Mouse (Mus musculus) retina, postnatal 1 day (tissue): ENCODE measurements at regions not wholly inside any gene's neighbourhood (a gene's known extent, or its start where the extent isn't known, plus 50 kb on each side); places are given as distances from the start of the nearest gene placed in this dataset.
"Not testable (repeated sequence)": the region's sequence is repeated elsewhere in the genome, so short reads cannot be mapped to it uniquely, and the experiment has no call there.

Source experiments
- DNase-seq: peaks from one replicate; pipeline ENCODE4 v3.0.0-alpha.2; 2012

GRCm38 (mm10) chr4:22699561-22699960 is 211.4 kb upstream of the Pou3f2 start:
- no peak for DNase-seq

- DNase-seq = peak; percentile 40
Observed at GRCm38 (mm10) chr4:22667733-22668381, 179.7 kb upstream of the Pou3f2 start.

- DNase-seq = peak; percentile 46
Observed at GRCm38 (mm10) chr4:22645616-22646015, 157.4 kb upstream of the Pou3f2 start.

GRCm38 (mm10) chr4:22608922-22609321 is 120.8 kb upstream of the Pou3f2 start:
- no peak for DNase-seq

- not testable (repeated sequence) for DNase-seq
Observed at GRCm38 (mm10) chr4:22602164-22602563, 114.0 kb upstream of the Pou3f2 start.

DNA sequence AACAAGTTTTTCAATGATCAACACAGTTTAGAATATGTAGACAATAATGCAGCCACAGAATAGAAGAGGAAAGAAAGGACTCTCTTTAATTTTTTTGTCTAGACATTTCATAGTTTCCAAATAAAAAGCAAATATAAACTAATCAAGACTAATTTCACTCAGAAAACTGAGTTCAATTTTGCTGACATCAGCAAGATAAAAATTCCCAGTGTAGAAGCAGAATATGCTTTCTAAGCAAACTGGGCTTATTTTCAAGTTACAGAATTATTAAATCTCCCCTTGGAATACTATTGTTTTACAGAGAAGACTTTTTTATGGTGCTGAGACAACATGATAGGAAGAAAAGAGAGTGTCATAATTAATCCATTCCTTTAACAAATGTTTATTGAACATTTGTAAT is 99.0 kb upstream of the Pou3f2 start:
- no peak for DNase-seq

DNA sequence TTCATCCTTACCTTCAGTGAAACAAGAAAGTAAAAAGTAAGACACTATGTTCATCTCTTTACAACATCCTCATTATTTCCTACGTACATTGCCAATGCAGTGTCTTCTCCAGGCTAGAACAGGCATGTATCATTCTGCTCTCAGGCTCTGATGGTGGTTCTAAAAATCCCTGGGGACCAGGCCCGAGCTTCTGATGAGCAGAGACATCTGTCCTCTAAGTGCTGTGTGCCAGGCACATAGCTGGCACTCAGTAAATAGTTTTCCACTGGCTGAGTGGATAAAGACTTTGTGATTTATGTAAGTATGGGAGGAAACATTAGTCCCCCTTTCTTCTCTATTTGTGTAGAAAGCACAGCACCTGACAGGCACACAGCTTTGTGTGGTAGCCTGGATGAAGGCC is 77.8 kb upstream of the Pou3f2 start:
- DNase-seq = no peak

GRCm38 (mm10) chr4:22564532-22564931 is 76.4 kb upstream of the Pou3f2 start:
- peak; percentile 99 for DNase-seq
